28 mouse cellular contexts compared by ENCODE assay signal in genomic region chr4:87692741-87693140, GRCm38 (mm10).
"Had no signal": no experiment of that assay in that cellular context is flagged by ENCODE, and none has a peak within 500 bp of the region (broad histone marks: within the 10 kb centered on the region; RNA-seq: fewer than 3 reads in every experiment).

No protein-coding gene starts in this region.

- DNase-seq: layer of hippocampus, postnatal 36 days; left cerebral cortex, postnatal 4 days; liver; liver, embryonic 13.5 days; liver, postnatal 0 days; lung, adult 18-20 months; lung, adult 2 months; lung, embryonic 14.5 days; lung, postnatal 10 days; lung, postnatal 14 days; lung, postnatal 36 days; lung, postnatal 4 days had no signal

- H3K9me3 ChIP-seq: limb, embryonic 10.5 days; limb, embryonic 12.5 days; limb, embryonic 15.5 days; liver, embryonic 12.5 days; liver, embryonic 13.5 days; liver, embryonic 15.5 days; lung, embryonic 15.5 days; megakaryocyte, embryonic 14.5 days; midbrain, embryonic 10.5 days; midbrain, embryonic 12.5 days had no signal

- H3K4me2 ChIP-seq: limb, embryonic 12.5 days; limb, embryonic 13.5 days; limb, embryonic 15.5 days; liver, embryonic 11.5 days; liver, embryonic 12.5 days; liver, embryonic 13.5 days; liver, embryonic 15.5 days; lung, embryonic 14.5 days; lung, embryonic 15.5 days; midbrain, embryonic 12.5 days had no signal

- H3K27ac ChIP-seq: left cerebral cortex, adult 2 months; limb, embryonic 10.5 days; limb, embryonic 12.5 days; limb, embryonic 13.5 days; limb, embryonic 15.5 days; liver, embryonic 12.5 days; liver, embryonic 13.5 days; liver, embryonic 14.5 days; liver, embryonic 15.5 days; lung, embryonic 15.5 days; macrophage; midbrain, embryonic 10.5 days; midbrain, embryonic 12.5 days had no signal

- H3K36me3 ChIP-seq: limb, embryonic 10.5 days; limb, embryonic 12.5 days; limb, embryonic 13.5 days; limb, embryonic 15.5 days; liver, embryonic 12.5 days; liver, embryonic 13.5 days; liver, embryonic 15.5 days; lung, embryonic 15.5 days; midbrain, embryonic 10.5 days; midbrain, embryonic 12.5 days had no signal

- H3K27me3 ChIP-seq: limb, embryonic 12.5 days; limb, embryonic 13.5 days; limb, embryonic 15.5 days; liver, embryonic 12.5 days; liver, embryonic 13.5 days; liver, embryonic 15.5 days; lung, embryonic 15.5 days; megakaryocyte, embryonic 14.5 days; midbrain, embryonic 12.5 days had no signal

- ATAC-seq: liver, embryonic 12.5 days; liver, postnatal 0 days; lung, postnatal 0 days had no signal

- H3K4me1 ChIP-seq: limb, embryonic 10.5 days; limb, embryonic 12.5 days; limb, embryonic 13.5 days; limb, embryonic 15.5 days; liver, embryonic 12.5 days; liver, embryonic 13.5 days; liver, embryonic 15.5 days; lung, embryonic 15.5 days; megakaryocyte, embryonic 14.5 days; midbrain, embryonic 10.5 days; midbrain, embryonic 12.5 days had no signal

- H3K9ac ChIP-seq: limb, embryonic 12.5 days; limb, embryonic 13.5 days; limb, embryonic 15.5 days; liver, embryonic 12.5 days; liver, embryonic 13.5 days; liver, embryonic 14.5 days; liver, embryonic 15.5 days; liver, postnatal 0 days; lung, embryonic 14.5 days; lung, embryonic 15.5 days; midbrain, embryonic 12.5 days had no signal

- H3K4me3 ChIP-seq: left cerebral cortex, adult 2 months; limb, embryonic 10.5 days; limb, embryonic 12.5 days; limb, embryonic 13.5 days; limb, embryonic 15.5 days; liver, embryonic 12.5 days; liver, embryonic 13.5 days; liver, embryonic 15.5 days; lung, embryonic 15.5 days; megakaryocyte, embryonic 14.5 days; midbrain, embryonic 10.5 days; midbrain, embryonic 12.5 days; myocyte had no signal
